Mouse (Mus musculus): ENCODE data around the gene Jakmip3.

Jakmip3 gene

DNA sequence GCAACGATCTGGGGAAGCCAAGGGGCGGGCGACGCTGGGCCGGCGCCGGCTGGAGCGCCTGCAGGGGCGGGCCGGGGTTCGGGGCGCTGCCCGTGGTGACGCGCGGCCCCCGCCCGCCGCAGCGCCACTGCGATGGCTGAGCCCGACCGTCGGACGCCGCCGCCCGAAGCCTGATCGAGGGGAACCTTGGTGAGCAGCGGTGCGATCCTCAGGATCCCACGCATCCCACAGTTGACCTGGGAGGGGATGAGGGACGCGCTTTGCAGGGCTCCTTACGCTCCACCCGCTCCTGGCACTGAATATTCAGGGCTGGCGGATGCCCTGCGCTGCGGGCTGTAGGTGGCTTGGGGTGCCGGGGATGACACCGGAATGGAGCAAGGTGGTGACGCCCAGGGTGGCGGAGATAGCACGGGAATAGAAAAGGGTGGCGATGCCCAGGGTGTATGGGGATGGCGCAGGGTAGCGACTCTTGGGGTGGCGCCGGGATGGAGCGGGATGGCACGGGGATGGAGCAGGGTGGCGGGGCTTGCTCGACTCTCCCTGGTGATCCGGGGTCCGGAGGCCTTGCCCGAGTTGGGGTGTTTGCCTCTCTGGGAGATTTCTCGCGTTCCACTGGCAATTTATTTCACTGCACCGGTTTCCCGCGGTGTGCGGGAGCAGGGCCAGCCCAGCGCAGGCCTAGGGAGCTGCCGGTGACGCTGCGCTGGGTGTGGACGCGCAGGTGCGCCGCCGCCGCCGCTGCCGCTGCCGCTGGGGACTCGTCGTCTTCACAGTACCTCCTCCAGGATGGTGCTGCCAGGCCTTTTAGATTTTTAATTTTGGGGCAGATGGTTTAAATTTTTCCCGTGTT, at the start of gene Jakmip3:
TSS of gene Jakmip3 (plus strand) at position 119 of the 850 bp plus-strand sequence.
- no peak for DNase-seq

DNA sequence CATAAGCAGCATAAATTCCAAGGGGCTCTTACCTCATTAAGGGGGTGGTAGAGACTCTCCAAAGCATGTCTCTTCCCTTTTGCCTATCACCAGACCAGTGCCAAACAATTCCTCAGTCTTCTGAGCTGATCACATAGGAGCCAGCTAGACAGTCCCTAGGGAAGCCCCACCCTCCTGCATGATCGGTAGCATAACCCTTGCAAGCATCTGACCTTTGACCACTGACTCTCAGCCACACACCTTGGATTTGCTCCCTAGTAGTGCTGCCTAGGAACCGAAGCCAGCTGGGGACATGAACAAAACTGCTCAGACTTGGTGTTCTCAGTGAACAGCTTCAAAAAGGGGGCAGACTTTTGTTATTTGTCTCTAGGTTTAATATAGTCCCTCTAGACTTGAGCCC, 42.4 kb upstream of the Jakmip3 start:
- DNase-seq, result no peak

DNA sequence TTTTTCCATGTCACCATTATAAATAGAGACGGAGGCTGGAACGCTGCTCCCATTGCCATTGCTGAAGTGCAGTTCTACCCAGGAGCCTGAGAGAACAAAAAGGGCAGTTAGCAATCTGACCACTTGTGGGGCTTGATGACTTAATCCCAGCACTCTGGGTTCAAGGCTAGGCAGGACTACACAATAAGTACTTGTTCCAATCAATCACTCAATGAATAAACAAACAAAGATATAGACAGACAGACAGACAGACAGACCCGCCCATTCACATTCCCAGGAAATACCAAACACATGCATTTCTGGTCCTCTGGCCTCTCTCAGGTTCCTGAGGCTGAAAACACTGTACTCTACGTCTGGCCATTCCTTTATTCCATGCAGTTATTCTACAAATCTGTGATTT, 41.8 kb upstream of the Jakmip3 start:
- DNase-seq, result no peak

DNA sequence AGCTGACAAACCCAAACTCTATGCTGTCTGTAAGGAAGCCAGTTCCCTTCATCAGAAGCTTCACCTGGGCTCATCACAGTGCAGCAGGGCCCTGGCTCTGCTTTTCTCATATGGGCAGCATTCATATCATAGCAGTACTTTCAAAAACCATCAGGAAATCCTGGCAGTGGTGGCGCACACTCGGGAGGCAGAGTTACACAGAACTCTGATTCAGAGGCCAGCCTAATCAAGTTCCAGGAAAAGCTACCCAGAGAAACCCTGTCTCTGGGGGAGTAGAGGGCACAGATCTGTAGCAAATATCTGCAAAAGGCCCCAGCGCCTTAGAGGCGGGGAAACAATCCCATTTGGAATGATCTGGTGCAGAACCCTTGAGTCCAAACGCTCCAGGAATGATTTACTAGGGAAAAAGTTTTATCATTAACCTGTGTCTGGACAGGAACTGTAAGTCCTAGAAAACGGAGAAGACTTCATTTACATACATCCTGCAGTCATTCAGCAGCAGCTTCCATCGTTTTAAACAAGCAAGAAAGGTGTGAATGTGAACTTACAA, 36.6 kb upstream of the Jakmip3 start:
- no peak for DNase-seq

DNA sequence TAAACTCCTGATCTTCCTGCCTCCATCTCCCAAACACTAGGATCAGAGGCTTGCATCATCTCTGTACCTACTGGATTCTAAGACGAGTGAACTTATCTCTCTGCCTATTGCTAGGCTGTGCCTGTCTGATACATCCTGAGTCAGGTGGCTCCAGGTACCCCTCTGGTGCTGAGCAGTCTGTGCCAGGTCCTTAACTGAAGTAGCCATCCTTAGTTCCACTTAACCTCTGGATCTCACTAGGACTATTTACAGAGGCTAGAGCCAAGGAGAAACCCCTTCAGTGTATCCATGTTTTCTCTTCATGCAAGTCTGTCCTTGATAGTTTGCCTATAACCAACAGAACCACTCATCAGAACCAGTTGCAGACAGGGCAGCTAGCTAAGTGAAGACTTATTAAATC, 34.1 kb upstream of the Jakmip3 start:
- no peak for DNase-seq

DNA sequence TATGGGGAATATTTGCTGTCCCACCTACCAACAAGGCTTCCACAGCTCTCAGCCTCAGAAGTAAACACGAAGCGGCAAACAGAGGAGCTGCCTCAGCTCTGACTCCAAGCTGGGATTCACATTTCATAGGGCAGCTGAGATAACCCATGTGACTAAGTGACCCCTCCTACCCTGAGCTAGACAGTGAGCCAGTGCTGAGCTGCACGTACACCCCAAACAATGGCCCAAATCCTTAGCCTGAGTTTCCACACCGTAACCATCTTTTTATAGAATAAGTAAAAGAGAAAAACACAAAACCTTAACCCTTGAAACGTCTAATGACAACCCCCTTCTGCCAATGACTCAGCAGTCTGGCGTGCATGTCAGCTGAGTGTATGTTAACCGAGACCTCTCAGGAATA, 33.5 kb upstream of the Jakmip3 start:
- DNase-seq, result no peak

DNA sequence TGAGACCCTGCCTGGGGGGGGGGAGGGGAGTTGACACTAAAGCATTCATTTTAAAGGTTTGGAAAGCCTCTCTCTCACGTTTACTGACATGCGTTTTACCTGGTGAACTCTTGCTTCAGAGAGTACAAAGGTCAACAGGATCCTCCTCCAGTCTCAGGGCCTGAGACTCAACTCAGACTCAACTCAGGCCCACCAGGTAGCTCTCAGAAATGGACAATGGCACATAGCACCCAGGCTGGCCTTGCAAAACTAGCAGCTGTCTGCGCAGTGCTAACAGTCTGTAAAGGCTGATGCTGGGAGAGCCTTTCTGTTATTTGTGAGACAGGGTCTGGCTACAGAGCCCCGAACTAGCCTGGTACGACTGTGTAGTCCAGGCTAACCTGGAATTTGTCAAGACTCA, 32.6 kb upstream of the Jakmip3 start:
- DNase-seq, result no peak

DNA sequence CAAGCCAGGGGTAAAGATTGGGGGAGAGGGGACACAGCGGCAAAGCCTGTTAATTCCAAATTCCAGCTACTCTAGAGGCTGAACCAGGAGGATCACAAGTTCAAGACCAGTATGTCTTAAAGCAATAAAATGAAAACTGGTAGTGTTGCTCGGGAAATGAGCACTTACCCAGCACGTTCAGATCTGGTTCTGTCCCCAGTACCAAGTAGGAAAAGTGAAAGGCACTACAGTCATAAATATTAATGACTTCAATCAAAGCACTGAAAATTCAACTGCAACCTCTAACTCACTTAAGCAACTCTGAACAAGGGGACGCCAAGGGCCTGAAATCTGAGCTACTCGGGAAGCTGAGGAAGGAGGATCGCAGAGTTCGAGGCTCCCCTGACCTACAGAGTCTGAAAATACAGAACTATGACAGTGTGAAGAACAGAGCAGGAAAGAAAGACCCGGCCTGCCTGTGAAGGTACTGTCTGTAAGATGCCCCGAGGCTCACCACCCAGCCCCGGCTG, 31.7 kb upstream of the Jakmip3 start:
- DNase-seq, result no peak

DNA sequence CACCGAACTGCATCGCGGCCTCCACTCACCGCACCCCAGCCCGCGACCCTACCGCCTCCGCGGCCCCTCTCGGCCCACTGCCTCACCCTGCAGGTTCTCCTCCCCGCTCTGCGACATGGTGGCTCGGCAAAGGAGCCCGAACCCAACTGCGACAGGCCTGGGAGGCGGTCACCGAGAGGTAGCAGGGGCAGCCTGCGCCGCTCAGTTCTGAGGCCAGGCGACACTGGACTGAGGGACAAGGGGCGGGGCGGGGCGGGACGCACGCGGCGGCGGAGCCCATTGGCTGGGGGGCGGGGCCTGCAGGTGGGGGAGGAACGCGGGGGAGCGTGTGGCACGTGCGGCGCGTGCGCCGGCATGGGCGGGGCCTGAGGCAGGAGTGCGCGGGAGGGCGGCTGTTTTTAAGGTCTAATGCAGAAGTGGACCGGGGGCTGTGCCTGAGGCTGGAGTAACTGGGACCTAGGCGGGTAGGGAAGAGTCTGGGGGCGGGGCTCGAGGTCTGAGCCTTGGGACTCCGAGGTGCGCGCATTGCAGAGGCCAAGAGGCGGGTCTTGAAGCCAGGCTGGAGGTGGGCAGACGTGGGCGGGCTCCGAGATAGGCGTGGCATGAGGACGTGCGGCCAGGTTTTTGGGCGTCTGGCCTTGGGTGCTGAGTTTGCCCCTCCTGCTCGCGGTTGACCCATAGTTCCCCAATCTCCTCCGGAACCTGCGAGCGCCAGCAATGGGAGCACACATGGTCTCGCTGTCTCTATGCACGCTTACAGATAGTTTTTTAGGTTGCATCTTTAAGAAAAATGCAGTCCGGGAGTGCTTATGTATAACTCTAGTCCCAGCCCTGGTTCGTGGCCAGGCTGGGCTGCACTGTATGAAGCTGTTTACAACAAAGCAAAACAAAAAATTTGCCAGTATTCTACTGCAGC, 31.0 kb upstream of the Jakmip3 start, which contains the start of gene Bnip3:
TSS of gene Bnip3 (minus strand) at position 243 of the 916 bp plus-strand sequence.
- DNase-seq, result peak; percentile 81 to 83

DNA sequence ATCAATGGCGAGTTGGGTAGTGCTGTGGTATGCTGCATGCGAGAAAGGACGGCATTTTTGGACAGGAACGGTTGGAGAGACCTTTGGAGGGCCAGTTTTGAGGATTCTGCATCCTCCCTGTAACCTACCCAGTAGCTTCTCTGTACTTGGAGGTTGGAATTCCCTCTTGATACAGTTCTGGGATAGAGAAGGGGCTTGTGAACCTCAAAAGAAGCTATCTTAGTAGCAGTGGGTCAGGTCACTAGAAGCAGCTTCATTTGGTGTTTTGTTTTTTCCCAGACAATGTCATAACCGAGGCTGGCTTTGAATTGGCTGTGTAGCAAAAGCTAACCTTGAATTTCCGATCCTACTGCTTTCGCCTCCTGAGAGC, 30.4 kb upstream of the Jakmip3 start:
- no peak for DNase-seq

DNA sequence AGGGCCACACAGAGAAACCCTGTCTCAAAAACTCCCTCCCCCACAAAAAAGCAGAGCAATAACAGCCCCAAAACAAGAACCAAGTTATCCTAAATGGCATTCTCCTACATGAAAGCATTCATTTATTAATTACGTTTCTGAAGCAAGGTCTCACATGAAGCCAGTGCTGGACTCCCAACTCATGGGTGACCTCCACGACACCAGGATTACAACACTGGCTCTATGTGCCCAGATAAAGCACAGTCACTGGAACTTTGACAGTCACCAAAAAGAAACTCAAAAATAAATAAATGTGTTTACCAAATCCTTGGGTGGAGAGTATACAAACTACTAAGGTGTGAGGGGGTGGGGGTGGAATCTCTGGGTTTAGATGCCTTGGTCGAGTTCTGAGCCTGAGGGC, 26.9 kb upstream of the Jakmip3 start:
- DNase-seq, result no peak

DNA sequence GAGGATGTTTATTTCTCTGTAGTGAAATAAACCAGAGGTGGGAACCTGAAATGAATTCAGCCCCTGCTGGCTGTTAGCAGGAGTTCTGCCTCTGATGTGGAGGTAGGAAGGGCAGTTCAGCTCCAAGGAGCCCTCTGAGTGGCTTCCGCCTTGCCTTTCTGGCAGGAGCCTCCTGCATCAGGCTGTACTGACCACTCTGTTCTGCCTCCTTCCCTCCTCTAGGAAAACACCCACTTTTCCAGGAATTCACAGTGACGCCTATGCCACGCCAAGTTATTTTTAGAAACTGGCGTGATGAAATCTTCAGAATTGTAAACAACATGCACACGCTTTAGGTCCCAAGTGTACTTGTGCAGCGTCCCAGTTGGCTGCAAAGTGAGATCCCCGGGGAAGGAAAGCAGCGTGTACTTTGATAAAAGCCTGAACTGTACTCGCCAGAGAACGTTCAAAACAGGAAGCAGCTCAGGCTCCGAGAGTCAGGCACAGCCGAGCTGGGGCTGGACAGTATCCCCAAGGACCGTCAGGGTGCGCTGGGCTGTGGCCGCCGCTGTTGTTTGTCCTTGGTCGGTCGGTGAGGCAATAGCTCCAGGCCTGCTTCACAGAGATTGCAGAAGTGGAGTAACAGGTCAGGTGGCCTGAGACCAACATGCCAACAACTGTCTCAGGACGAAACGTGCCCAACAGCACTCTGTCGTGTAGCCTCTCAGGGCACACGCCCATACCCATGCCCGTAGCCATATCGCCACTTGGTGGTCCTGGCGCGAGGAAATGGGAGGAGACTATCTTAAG, 21.2 kb upstream of the Jakmip3 start:
- DNase-seq, result peak in 1 of 2 experiments; percentile 8

DNA sequence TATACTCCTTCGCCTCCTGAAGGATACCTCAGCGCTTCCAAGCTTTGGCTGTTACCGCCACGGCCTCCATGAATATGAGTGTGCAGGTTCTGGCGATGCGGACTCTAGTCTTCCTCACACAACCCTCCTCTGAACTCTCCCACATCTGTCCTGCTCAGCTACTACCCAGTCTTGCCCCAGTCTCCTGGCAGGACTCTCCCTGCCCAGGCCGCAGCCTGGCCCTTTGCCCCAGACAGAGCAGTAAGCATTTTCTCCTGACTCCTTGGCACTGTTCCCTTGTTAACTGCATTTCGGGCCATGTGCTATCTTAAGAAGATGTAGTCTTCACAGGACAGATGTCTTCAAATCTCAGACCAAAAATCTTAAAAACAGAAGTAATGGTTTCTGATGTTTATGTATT, 18.9 kb upstream of the Jakmip3 start:
- DNase-seq, result no peak

DNA sequence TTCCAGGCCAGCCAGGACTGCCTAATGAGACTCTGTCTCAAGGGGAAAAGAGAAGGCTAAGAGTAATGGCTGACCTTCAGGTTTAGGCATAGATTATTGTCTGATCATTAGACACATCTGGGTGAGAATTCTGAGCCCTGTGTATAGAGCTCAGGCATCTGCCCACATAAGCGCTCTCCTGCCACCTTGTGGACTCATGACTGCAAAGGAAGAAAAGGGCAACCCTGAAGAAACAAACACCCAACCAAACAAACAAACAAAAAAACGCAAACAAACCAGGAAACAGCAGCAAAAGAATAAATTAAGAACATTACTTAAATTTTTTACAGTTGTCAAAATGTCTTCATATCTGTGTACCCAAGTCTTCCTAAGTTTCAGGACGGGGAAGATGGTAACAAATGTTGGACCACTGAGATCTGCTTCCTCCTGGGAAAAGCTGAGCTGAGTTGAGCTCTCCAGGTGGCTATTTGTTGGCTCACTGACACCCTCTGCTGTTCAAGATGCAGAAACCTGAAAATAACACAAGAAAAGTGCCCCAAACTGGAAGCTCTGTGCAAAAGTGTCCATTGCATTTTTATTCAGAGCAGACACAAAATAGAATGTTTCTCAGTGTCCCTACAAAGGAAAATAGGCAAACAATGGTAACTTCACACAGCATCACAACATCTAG, 16.6 kb upstream of the Jakmip3 start:
- peak in 1 of 2 experiments; percentile 7 for DNase-seq

DNA sequence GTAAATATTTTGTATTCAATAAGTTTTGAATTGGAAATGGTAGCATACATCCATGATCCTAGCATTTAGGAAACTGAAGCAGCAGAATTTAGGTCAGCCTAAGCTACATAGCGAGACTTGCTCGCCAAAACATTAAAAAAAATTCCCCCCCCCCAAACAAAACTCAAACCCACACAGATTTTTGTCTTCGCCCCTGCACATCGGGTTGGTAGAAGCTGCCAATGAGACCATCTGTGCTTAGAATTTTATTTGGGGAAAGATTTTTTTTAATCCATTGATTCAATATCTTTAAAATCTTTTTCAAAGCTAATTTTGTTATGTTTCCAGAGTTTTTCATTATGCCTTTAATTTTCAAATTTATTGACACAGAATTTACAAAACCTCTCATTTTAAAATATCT, 12.1 kb upstream of the Jakmip3 start:
- DNase-seq, result no peak

DNA sequence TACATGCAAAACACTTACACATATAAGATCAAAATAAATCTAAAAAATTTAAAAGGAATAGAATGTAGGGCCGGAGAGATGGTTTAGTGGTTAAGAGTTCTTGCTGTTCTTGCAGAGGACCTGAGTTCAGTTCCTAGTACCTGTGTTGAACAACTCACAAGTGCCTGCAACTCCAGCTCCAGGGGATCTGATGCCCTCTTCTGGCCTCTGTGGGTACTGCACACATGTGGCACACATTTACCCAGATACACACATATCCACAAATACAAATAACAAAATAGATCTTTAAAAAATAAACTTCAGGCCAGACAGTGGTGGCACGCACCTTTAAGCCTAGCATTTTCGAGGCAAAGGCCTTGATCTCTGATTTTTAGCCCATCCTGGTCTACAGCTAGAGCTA, 6.0 kb upstream of the Jakmip3 start:
- no peak for DNase-seq

DNA sequence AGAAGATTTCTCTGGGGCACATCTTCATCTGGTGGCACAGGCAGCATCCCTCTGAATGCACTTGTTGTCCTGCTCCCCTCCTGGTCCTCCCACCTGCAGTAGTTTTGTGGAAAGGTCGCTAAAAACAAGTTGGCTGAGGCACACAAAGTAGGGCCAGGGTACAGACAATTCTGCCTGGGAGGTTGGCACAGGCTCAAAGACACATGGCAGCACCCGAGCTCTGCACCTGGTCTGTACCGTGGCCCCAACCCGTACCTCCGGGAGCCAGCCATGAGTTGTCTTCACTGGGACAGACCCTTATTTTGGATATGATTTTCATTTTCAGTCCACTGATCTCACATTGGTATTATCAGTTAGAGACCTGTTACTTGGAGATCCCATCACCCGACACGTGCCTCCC, 1.5 kb upstream of the Jakmip3 start:
- no peak for DNase-seq

DNA sequence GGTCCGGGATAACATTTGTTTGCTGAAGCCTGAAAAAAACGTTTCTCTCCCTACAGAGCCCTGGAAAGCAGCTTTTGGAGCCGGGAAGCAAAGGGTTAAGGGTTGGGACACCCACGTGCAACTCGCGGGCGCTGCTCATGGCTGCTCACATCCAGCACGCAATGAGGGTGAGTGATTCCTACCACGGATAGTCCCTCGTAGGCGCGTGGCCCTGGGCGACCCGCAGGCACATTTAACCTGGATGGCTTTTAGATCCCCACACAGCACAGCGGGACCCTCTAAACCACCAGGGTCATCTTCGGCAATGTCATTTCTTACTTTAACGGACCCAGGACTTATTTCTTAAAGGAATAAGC, 296 bp upstream of the Jakmip3 start:
- no peak for DNase-seq

DNA sequence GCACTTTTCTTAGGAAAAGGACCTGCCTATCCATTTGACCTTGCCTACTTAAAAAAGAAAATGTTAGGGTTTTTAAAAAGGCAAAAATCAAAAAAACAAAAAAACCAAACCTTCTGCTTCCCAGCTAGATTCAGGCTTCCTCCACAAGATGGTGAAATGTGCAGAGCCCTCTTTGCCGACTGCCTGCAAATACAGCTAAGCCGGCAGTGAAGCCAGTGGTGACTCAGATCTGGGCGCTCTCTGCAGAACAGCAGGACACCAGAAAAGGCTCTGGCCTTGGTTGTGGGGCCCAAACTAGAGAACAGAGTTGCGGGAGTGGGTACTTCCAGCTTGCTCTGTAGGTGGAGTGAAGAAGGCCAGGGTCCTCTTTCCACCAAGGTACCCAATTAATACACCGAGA, 1.0 kb downstream of the Jakmip3 start:
- DNase-seq, result no peak

DNA sequence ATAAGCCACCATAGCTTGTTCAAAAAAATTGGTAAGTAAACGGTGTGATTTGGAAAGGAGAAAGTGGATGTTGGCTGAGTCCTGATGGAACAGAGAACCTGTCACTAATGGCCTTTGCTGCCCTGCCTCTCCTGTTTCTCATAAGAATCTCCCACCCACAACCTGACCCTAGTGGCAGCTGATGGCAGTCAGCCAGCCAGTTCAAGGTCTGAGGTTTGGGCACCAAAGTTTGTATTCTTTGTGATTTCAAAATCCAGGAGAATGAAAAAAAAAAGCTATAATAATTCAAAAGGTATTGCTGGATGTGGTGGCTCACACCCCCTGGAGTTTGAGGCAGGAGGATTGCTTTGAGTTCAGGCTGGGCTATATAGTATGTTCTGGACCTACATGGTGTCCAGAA, 1.8 kb downstream of the Jakmip3 start:
- no peak for DNase-seq

DNA sequence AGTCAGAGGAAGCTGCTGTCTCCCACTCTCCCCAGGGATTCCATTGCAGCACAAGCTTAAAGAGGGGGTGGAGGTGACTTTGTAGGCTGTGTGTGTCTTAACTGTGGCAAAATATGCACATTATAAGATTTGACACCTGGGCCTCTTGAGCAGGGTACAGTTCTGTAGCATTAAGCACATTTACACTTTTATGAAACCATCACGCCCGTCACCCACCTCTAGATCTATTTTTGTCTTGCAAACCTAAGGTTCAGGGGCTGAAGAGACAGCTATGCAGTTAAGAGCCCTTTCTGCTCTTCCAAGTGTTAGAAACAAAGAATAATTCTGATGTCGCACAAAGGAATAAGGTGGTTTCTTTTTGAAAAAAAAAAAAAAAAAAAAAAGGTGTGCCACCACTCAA, 5.1 kb downstream of the Jakmip3 start:
- DNase-seq, result no peak

DNA sequence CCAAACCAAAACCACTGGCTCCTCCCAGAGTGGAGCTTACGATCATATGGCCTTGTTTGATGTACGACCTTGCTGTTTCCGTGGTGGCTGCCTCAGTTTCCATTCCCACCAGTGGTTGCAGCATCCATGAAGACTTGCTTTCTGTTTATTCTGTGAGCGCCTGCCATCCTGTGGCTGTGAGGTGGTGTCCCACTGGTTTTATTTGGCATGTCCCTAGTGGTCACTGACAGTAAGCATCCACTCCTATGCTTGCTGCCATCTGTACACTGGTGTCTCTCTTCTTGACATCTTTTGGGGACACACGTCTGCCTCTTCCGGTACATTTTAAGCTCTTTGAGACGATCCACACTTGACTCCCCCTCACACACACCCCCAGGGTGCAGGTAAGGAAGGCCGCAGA, 7.2 kb downstream of the Jakmip3 start:
- DNase-seq, result no peak

All from thymus, postnatal 36 days (tissue).